Comparison of ENCODE assay signal across 11 mouse cellular contexts in genomic region chr13:41402441-41403003, GRCm38 (mm10).
DNase-seq lines count a peak whose midpoint lies in the region; ATAC-seq and TF ChIP-seq lines count a peak whose summit lies in the region.
"Had no signal": no experiment of that assay in that cellular context is flagged by ENCODE, and none has a peak within 500 bp of the region (broad histone marks: within the 10 kb centered on the region; RNA-seq: fewer than 3 reads in every experiment).

No protein-coding gene starts in this region.

- 42% methylated on average over 6 of the region's 6 CpGs for WGBS in lung, embryonic 14.5 days
- 9% methylated on average over 6 of the region's 6 CpGs for WGBS in bone marrow, adult 2 months
- WGBS in neural tube, embryonic 12.5 days, result 18% methylated on average over 6 of the region's 6 CpGs

- no peak for TF ChIP-seq POLR2A in bone marrow, adult 2 months (IDR thresholded peaks at IDR 0.05; ENCODE audit: borderline replicate concordance, control insufficient read depth, low read depth, low read length)

- no peaks in the 10 kb centered on the region for H3K27me3 ChIP-seq in lung, embryonic 14.5 days (ENCODE audit: insufficient read depth, low read length)
- no peaks in the 10 kb centered on the region for H3K27me3 ChIP-seq in neural tube, embryonic 12.5 days (replicated peaks)
- H3K27me3 ChIP-seq: heart, embryonic 12.5 days; midbrain, embryonic 13.5 days had no signal

- H3K9ac ChIP-seq in lung, embryonic 14.5 days, result no peak overlapping the region
- no peak overlapping the region for H3K9ac ChIP-seq in neural tube, embryonic 12.5 days
- H3K9ac ChIP-seq: heart, embryonic 12.5 days; liver, embryonic 14.5 days; midbrain, embryonic 13.5 days had no signal

- H3K4me3 ChIP-seq in lung, embryonic 14.5 days (ENCODE audit: low read depth, low read length), result no peak overlapping the region
- no peak overlapping the region for H3K4me3 ChIP-seq in bone marrow, adult 2 months (replicated peaks; ENCODE audit: control insufficient read depth, low read depth, low read length)
- H3K4me3 ChIP-seq in neural tube, embryonic 12.5 days, result no peak overlapping the region
- H3K4me3 ChIP-seq: heart, embryonic 12.5 days; midbrain, embryonic 13.5 days had no signal

- 0 out of 2 replicates have a peak, but pooled peaks cover 3% of the 10 kb centered on the region for H3K4me1 ChIP-seq in lung, embryonic 14.5 days (ENCODE audit: insufficient read depth)
- H3K4me1 ChIP-seq in bone marrow, adult 2 months (ENCODE audit: control insufficient read depth, insufficient read depth, low read length), result peaks cover 2% of the 10 kb centered on the region
- peaks cover 13% of the 10 kb centered on the region for H3K4me1 ChIP-seq in neural tube, embryonic 12.5 days
- H3K4me1 ChIP-seq: heart, embryonic 12.5 days; midbrain, embryonic 13.5 days had no signal

- ATAC-seq in lung, embryonic 14.5 days (ENCODE audit: insufficient read depth), result no peak
- peak; percentile 61; the same call in 1 of the 2 replicates for ATAC-seq in neural tube, embryonic 12.5 days (ENCODE audit: low FRiP score, low read depth)
- ATAC-seq in monocyte, adult 5-6 weeks (replicated peaks; ENCODE audit: insufficient number of reproducible peaks, low FRiP score, low TSS enrichment, poor library complexity, severe bottlenecking), result no peak
- ATAC-seq: midbrain, embryonic 13.5 days had no signal

- no peak for DNase-seq in lung, embryonic 14.5 days
- DNase-seq in lung, postnatal 10 days, result no peak
- peak; percentile 49 to 52 for DNase-seq in B cell, adult 2 months
- no peak for DNase-seq in urinary bladder, postnatal 14 days (ENCODE audit: low spot score)
- DNase-seq: thymus, postnatal 4 days had no signal

- no peak for TF ChIP-seq CTCF in lung, embryonic 14.5 days (IDR thresholded peaks at IDR 0.05; ENCODE audit: low read depth)
- TF ChIP-seq CTCF in bone marrow, adult 2 months (IDR thresholded peaks at IDR 0.05; ENCODE audit: control insufficient read depth, insufficient read depth, low read length), result no peak

- H3K36me3 ChIP-seq in lung, embryonic 14.5 days (ENCODE audit: insufficient read depth), result no peaks in the 10 kb centered on the region
- H3K36me3 ChIP-seq in neural tube, embryonic 12.5 days, result no peaks in the 10 kb centered on the region
- H3K36me3 ChIP-seq: heart, embryonic 12.5 days; midbrain, embryonic 13.5 days had no signal

- H3K27ac ChIP-seq in lung, embryonic 14.5 days (ENCODE audit: low read depth), result peak overlapping the region; percentile 40; the same call in 1 of the 2 replicates
- peak overlapping the region; percentile 33; the same call in 1 of the 2 replicates for H3K27ac ChIP-seq in bone marrow, adult 2 months (ENCODE audit: control insufficient read depth, insufficient read depth, low read depth, low read length, poor library complexity)
- no peak overlapping the region for H3K27ac ChIP-seq in neural tube, embryonic 12.5 days
- H3K27ac ChIP-seq: liver, embryonic 14.5 days; midbrain, embryonic 13.5 days had no signal

- no peaks in the 10 kb centered on the region for H3K9me3 ChIP-seq in lung, embryonic 14.5 days (ENCODE audit: low read depth, low read length)
- H3K9me3 ChIP-seq in neural tube, embryonic 12.5 days, result no peaks in the 10 kb centered on the region
- H3K9me3 ChIP-seq: heart, embryonic 12.5 days; midbrain, embryonic 13.5 days had no signal

- H3K4me2 ChIP-seq in lung, embryonic 14.5 days, result no peak overlapping the region
- H3K4me2 ChIP-seq in neural tube, embryonic 12.5 days (replicated peaks), result peak overlapping the region; percentile 9; the same call in 1 of the 2 replicates
- H3K4me2 ChIP-seq: heart, embryonic 12.5 days; midbrain, embryonic 13.5 days had no signal

Comparison
In these comparisons a context has a peak if more than half of its experiments do, and no peak if none do; other contexts are left out.
1. DNase-seq: peak in B cell, adult 2 months (2 of 2); none in lung, embryonic 14.5 days (single experiment), lung, postnatal 10 days (single experiment) and urinary bladder, postnatal 14 days (single experiment).